Mouse (Mus musculus) testis, adult 2 months (tissue): ENCODE results near the gene Mepce.

Experiments used
- CTCF ChIP-seq: fragments of 200-500 bp; IDR thresholded peaks from 2 replicates; pipeline ENCODE4 v1.5.1; 2012; ENCODE audit warnings: low read depth, mild to moderate bottlenecking, inconsistent platforms, low read length, moderate library complexity; ENCODE audit not compliant: control insufficient read depth, insufficient read depth, insufficient replicate concordance
- POLR2A ChIP-seq: fragments of 200-500 bp; IDR thresholded peaks from 2 replicates; pipeline ENCODE4 v1.6.1; 2012; ENCODE audit warnings: low read depth, mild to moderate bottlenecking, inconsistent platforms, low read length, moderate library complexity; ENCODE audit not compliant: control insufficient read depth

DNA sequence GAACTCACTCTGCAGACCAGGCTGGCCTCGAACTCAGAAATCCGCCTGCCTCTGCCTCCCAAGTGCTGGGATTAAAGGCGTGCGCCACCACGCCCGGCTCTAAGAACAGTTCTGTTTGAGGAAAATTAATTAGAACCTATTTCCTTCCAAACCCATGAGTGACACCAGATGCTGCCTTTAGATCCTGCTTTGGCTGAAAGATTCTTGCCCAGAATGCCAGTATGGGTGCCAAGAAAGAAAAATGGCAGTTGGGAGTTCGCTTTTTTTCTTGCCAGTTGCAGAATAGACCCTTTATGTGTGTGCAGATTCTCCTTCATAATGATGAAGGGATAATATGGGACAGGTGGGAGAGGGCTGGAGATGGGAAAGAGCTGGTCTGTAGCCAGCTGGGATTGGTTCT is 43.3 kb downstream of the Mepce start:
- TF ChIP-seq CTCF, result no peak
- TF ChIP-seq POLR2A, result no peak
